Mouse (Mus musculus): ENCODE measurements around the gene Pyy.

DNA sequence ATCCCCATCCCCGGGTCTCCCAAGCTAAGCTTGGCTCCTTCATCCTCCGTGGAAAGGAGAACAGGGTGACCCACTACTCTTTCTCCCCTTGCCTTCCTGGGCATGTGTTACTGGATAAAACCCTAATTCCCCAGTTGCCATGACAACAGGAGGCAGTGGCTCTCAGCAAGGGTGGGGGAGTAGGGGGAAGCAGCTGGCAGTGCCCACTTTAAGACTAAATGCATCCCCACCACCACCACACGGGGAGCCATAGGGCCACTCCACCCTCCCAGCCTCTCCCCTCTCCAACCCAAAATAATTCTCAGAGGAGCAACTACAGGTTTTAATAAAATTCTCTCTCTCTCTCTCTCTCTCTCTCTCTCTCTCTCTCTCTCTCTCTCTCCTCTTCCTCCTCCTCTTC is 21.3 kb downstream of the Pyy start:
- no peak for TF ChIP-seq ZC3H11A (IDR thresholded peaks at IDR 0.05; ENCODE audit: borderline replicate concordance, low read depth, low read length)
- TF ChIP-seq ZNF384 (IDR thresholded peaks at IDR 0.05; ENCODE audit: low read depth, low read length): no peak

Measured in ES-E14 (cell line).